Mouse (Mus musculus): ENCODE measurements around the gene Ncdn.

- TF ChIP-seq EP300 (IDR thresholded peaks at IDR 0.05; ENCODE audit: low read depth): no peak
- TF ChIP-seq CTCF (IDR thresholded peaks at IDR 0.05; ENCODE audit: low read depth): no peak
These were observed 29.3 kb upstream of the Ncdn start for GRCm38 (mm10) chr4:126782512-126782911.

All from liver, embryonic 14.5 days (tissue).